Mouse (Mus musculus): ENCODE measurements at regions not wholly inside any gene's neighbourhood (a gene's known extent, or its start where the extent isn't known, plus 50 kb on each side); places are given as distances from the start of the nearest gene placed in this dataset.

- H3K4me2 ChIP-seq (replicated peaks; ENCODE audit: low read depth, low read length), result no peak overlapping the region
- H3K9me3 ChIP-seq (ENCODE audit: low read length), result no peaks in the 10 kb centered on the region
- H3K4me1 ChIP-seq (ENCODE audit: insufficient read depth, low read depth, low read length), result no peaks in the 10 kb centered on the region
- ATAC-seq (peak; percentile 85), DNase-seq (ENCODE audit: low spot score) (peak; percentile 90)
- TF ChIP-seq EP300 (IDR thresholded peaks at IDR 0.05) (peak; percentile 86), CTCF (IDR thresholded peaks at IDR 0.05) (no peak)
- no peak overlapping the region for H3K9ac ChIP-seq (replicated peaks; ENCODE audit: low read depth)
- H3K4me3 ChIP-seq (ENCODE audit: low read depth, low read length), result no peak overlapping the region
- no peaks in the 10 kb centered on the region for H3K27me3 ChIP-seq (replicated peaks; ENCODE audit: insufficient read depth, low read length)
- WGBS, result 53% methylated on average over 4 of the region's 4 CpGs
- peak overlapping the region; percentile 51 for H3K27ac ChIP-seq (ENCODE audit: low read length)
- H3K36me3 ChIP-seq (ENCODE audit: insufficient read depth, low read length), result no peaks in the 10 kb centered on the region
These were observed 190.1 kb downstream of the Phlda1 start for GRCm38 (mm10) chr10:111695918-111696760.

GRCm38 (mm10) chr10:111696987-111697386 lies 190.9 kb downstream of the Phlda1 start:
- H3K4me3 ChIP-seq (ENCODE audit: low read depth, low read length), result no peak overlapping the region
- no peak for ATAC-seq

GRCm38 (mm10) chr10:111699557-111700508 lies 193.7 kb downstream of the Phlda1 start:
- no peak overlapping the region for H3K4me3 ChIP-seq (ENCODE audit: low read depth, low read length)
- no peak for ATAC-seq

More at GRCm38 (mm10) chr10:111696987-111697386, 190.9 kb downstream of the Phlda1 start:
- no peak overlapping the region for H3K4me2 ChIP-seq (replicated peaks; ENCODE audit: low read depth, low read length)
- H3K9ac ChIP-seq (replicated peaks; ENCODE audit: low read depth), result no peak overlapping the region
- no peaks in the 10 kb centered on the region for H3K27me3 ChIP-seq (replicated peaks; ENCODE audit: insufficient read depth, low read length)
- no peak for DNase-seq (ENCODE audit: low spot score)
- no peaks in the 10 kb centered on the region for H3K9me3 ChIP-seq (ENCODE audit: low read length)
- WGBS, result 50% methylated on average over 2 of the region's 2 CpGs
- no peaks in the 10 kb centered on the region for H3K4me1 ChIP-seq (ENCODE audit: insufficient read depth, low read depth, low read length)
- TF ChIP-seq EP300 (IDR thresholded peaks at IDR 0.05) (no peak), CTCF (IDR thresholded peaks at IDR 0.05) (no peak)
- no peaks in the 10 kb centered on the region for H3K36me3 ChIP-seq (ENCODE audit: insufficient read depth, low read length)
- peak overlapping the region; percentile 29 for H3K27ac ChIP-seq (ENCODE audit: low read length)

GRCm38 (mm10) chr10:111700570-111700969 lies 194.5 kb downstream of the Phlda1 start:
- TF ChIP-seq EP300 (IDR thresholded peaks at IDR 0.05) (no peak), CTCF (IDR thresholded peaks at IDR 0.05) (no peak)
- H3K9ac ChIP-seq (replicated peaks; ENCODE audit: low read depth), result no peak overlapping the region
- 0 out of 2 replicates have a peak, but pooled peaks cover 2% of the 10 kb centered on the region for H3K9me3 ChIP-seq (ENCODE audit: low read length)
- H3K4me2 ChIP-seq (replicated peaks; ENCODE audit: low read depth, low read length), result no peak overlapping the region
- H3K36me3 ChIP-seq (ENCODE audit: insufficient read depth, low read length), result no peaks in the 10 kb centered on the region
- no peak overlapping the region for H3K4me3 ChIP-seq (ENCODE audit: low read depth, low read length)
- DNase-seq (ENCODE audit: low spot score) (no peak), ATAC-seq (no peak)
- H3K27ac ChIP-seq (ENCODE audit: low read length), result no peak overlapping the region
- 89% methylated on average over 3 of the region's 3 CpGs for WGBS
- no peaks in the 10 kb centered on the region for H3K4me1 ChIP-seq (ENCODE audit: insufficient read depth, low read depth, low read length)
- H3K27me3 ChIP-seq (replicated peaks; ENCODE audit: insufficient read depth, low read length), result no peaks in the 10 kb centered on the region

More at GRCm38 (mm10) chr10:111699557-111700508, 193.7 kb downstream of the Phlda1 start:
- H3K9ac ChIP-seq (replicated peaks; ENCODE audit: low read depth), result no peak overlapping the region
- no peak for TF ChIP-seq CTCF (IDR thresholded peaks at IDR 0.05)
- TF ChIP-seq EP300 (IDR thresholded peaks at IDR 0.05), result no peak
- no peak for DNase-seq (ENCODE audit: low spot score)
- WGBS, result 78% methylated on average over 16 of the region's 16 CpGs
- H3K4me1 ChIP-seq (ENCODE audit: insufficient read depth, low read depth, low read length), result no peaks in the 10 kb centered on the region
- H3K9me3 ChIP-seq (ENCODE audit: low read length), result no peaks in the 10 kb centered on the region
- no peaks in the 10 kb centered on the region for H3K27me3 ChIP-seq (replicated peaks; ENCODE audit: insufficient read depth, low read length)
- H3K4me2 ChIP-seq (replicated peaks; ENCODE audit: low read depth, low read length), result no peak overlapping the region
- no peaks in the 10 kb centered on the region for H3K36me3 ChIP-seq (ENCODE audit: insufficient read depth, low read length)
- H3K27ac ChIP-seq (ENCODE audit: low read length), result no peak overlapping the region

GRCm38 (mm10) chr10:111701138-111701537 lies 195.1 kb downstream of the Phlda1 start:
- Histone ChIP-seq H3K27ac (ENCODE audit: low read length) (no peak overlapping the region), H3K9ac (replicated peaks; ENCODE audit: low read depth) (no peak overlapping the region), H3K27me3 (replicated peaks; ENCODE audit: insufficient read depth, low read length) (no peaks in the 10 kb centered on the region), H3K4me3 (ENCODE audit: low read depth, low read length) (no peak overlapping the region), H3K4me2 (replicated peaks; ENCODE audit: low read depth, low read length) (no peak overlapping the region), H3K4me1 (ENCODE audit: insufficient read depth, low read depth, low read length) (no peaks in the 10 kb centered on the region), H3K36me3 (ENCODE audit: insufficient read depth, low read length) (no peaks in the 10 kb centered on the region), H3K9me3 (ENCODE audit: low read length) (0 out of 2 replicates have a peak, but pooled peaks cover 6% of the 10 kb centered on the region)
- DNase-seq (ENCODE audit: low spot score) (peak; percentile 54), ATAC-seq (no peak)
- TF ChIP-seq EP300 (IDR thresholded peaks at IDR 0.05) (no peak), CTCF (IDR thresholded peaks at IDR 0.05) (no peak)
- 39% methylated on average over 4 of the region's 4 CpGs for WGBS

GRCm38 (mm10) chr10:111702435-111702834 lies 196.3 kb downstream of the Phlda1 start:
- DNase-seq (ENCODE audit: low spot score), result no peak
- 91% methylated on average over 6 of the region's 6 CpGs for WGBS
- 0 out of 2 replicates have a peak, but pooled peaks cover 6% of the 10 kb centered on the region for H3K9me3 ChIP-seq (ENCODE audit: low read length)

More at GRCm38 (mm10) chr10:111702435-111702834, 196.3 kb downstream of the Phlda1 start:
- TF ChIP-seq EP300 (IDR thresholded peaks at IDR 0.05) (no peak), CTCF (IDR thresholded peaks at IDR 0.05) (no peak)
- ATAC-seq, result no peak
- Histone ChIP-seq H3K36me3 (ENCODE audit: insufficient read depth, low read length) (no peaks in the 10 kb centered on the region), H3K27me3 (replicated peaks; ENCODE audit: insufficient read depth, low read length) (no peaks in the 10 kb centered on the region), H3K9ac (replicated peaks; ENCODE audit: low read depth) (no peak overlapping the region), H3K27ac (ENCODE audit: low read length) (no peak overlapping the region), H3K4me2 (replicated peaks; ENCODE audit: low read depth, low read length) (no peak overlapping the region), H3K4me3 (ENCODE audit: low read depth, low read length) (no peak overlapping the region), H3K4me1 (ENCODE audit: insufficient read depth, low read depth, low read length) (no peaks in the 10 kb centered on the region)

Measured in lung, postnatal 0 days (tissue).